Mouse (Mus musculus) neural tube, embryonic 12.5 days (tissue): ENCODE data around the gene Hip1r. TPM values are rescaled to one million over a fixed set of nuclear protein-coding genes. Genes with fewer than 3 reads are reported as not detected.
"Not testable (repeated sequence)": the region's sequence is repeated elsewhere in the genome, so short reads cannot be mapped to it uniquely, and the experiment has no call there.

ENCODE experiments used
- ATAC-seq: fragments of 200-750 bp; cut with Nextera tagmentation; 2 replicates; pipeline ENCODE4 v1.8.0; 2017; ENCODE audit warnings: low read depth, mild to moderate bottlenecking, moderate TSS enrichment, moderate library complexity; ENCODE audit not compliant: low FRiP score
- H3K27ac ChIP-seq: fragments of 300-500 bp; sonication (generic); 2 replicates; pipeline ENCODE4 v1.5.1; 2016
- H3K27me3 ChIP-seq: fragments of 300-500 bp; sonication (generic); replicated peaks from 2 replicates; pipeline ENCODE4 v1.6.1; 2016; ENCODE audit warnings: mild to moderate bottlenecking
- H3K36me3 ChIP-seq: fragments of 300-500 bp; sonication (generic); 2 replicates; pipeline ENCODE4 v1.6.1; 2016; ENCODE audit warnings: mild to moderate bottlenecking
- H3K4me1 ChIP-seq: fragments of 300-500 bp; sonication (generic); 2 replicates; pipeline ENCODE4 v1.6.1; 2016
- H3K4me2 ChIP-seq: fragments of 300-500 bp; sonication (generic); replicated peaks from 2 replicates; pipeline ENCODE4 v1.6.1; 2016; ENCODE audit warnings: mild to moderate bottlenecking
- H3K4me3 ChIP-seq: fragments of 300-500 bp; sonication (generic); 2 replicates; pipeline ENCODE4 v1.5.1; 2016
- H3K9ac ChIP-seq: fragments of 300-500 bp; sonication (generic); 2 replicates; pipeline ENCODE4 v1.6.1; 2016; ENCODE audit warnings: mild to moderate bottlenecking
- H3K9me3 ChIP-seq: fragments of 300-500 bp; sonication (generic); 2 replicates; pipeline ENCODE4 v1.6.1; 2016; ENCODE audit warnings: mild to moderate bottlenecking
- WGBS: fragments of 180-500 bp; shearing (Covaris S2); methylation state at CpG from one replicate; pipeline ENCODE4 v1.1.7; 2016; 5-methylcytosine and 5-hydroxymethylcytosine counted together
- microRNA-seq: library from miRNA; unstranded; fragments of <30 nt; microRNA quantifications from one replicate; pipeline ENCODE4, GENCODE M21; 2017
- polyA plus RNA-seq: library from polyadenylated mRNA; unstranded; fragments of >200 nt; fragmentation: Nextera tagmentation; extraction: Ambion mirVana; gene quantifications from 2 replicates; pipeline ENCODE4 v1.2.1, GENCODE M21; 2016

Gene Hip1r
- polyA plus RNA-seq, 1 experiment from 2014 or later, result 12.6 TPM

DNA sequence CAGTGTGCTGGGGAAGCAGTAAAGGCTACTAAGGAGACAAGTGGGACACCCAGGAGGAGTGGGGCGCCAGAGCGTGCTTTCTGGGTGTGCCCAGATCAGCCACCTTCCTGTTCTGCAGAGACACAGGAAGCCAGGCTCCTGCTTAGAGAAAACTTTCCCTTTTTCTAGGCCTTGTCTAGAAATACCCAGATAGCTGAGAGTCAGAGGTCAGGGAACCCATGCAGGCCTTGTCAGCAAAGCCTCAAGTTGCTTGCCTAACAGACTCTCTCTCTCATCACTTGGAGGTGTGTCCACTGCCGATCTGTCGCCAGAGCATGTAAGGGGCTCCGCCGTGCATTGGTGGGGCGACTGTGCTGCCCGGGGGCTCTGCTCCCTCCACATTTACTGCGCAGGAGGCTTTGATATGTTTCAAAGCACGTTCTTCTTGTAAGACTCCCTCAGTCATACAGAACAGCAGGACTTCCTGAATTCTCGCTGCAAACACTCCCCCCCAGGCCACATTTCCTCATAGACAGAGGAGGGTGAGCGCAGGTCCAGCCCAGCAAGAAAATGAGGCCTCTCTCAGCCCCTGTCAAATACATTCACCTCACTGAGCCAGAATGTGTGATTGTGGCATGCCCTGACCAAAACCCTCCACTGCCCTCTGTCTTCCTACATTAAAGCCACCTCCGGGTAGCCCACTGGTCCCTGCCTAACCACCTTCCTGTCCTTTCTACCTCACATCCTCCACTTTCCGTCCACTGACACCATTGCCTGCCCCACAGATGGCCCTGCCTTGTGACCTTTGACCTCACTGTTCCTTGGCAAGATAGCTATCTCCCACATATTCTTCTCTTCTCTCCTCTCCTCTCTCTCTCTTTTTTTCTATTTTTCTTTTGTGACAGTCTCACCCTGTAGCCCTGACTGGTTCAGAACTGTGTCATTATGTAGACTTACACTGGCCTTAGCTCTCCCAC, 76.9 kb downstream of the Hip1r start:
- Histone ChIP-seq H3K4me1 (peaks cover 19% of the 10 kb centered on the region), H3K36me3 (no peaks in the 10 kb centered on the region), H3K9ac (no peak overlapping the region), H3K9me3 (no peaks in the 10 kb centered on the region), H3K27ac (no peak overlapping the region), H3K4me2 (no peak overlapping the region), H3K27me3 (no peaks in the 10 kb centered on the region), H3K4me3 (no peak overlapping the region)
- ATAC-seq, result no peak
- WGBS, result 65% methylated on average over 14 of the region's 14 CpGs

DNA sequence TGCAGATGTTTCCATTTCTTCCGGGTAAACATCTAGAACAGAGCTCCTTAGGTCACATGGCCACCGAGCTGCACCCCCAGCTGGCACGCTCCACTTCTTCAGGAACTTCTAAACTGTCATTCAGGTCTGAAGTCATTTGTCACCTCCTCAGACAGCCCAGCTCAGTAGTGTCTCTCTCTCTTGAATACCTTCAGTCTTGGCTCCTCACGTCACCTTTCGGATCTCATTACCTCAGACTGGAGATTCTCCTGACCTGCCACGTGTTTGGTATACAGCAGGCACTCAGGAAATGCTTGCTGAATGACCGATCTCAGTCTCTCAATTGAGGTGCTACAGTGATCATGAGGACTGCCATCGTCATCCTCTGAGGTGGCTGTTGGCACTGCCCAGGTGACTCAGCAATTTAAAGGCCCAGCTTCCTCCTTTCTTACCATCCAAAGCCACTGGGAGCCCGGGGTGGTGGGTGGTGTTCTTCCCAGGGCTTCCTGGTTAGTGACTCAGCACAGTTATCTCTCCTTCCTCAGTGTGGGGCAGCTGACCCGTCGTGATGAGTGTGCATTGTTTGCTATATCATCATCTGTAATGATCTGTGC, 78.6 kb downstream of the Hip1r start:
- Histone ChIP-seq H3K4me2 (no peak overlapping the region), H3K36me3 (no peaks in the 10 kb centered on the region), H3K4me1 (peaks cover 15% of the 10 kb centered on the region; the same call in 1 of the 2 replicates), H3K27me3 (no peaks in the 10 kb centered on the region), H3K9me3 (no peaks in the 10 kb centered on the region; the same call in 1 of the 2 replicates), H3K27ac (no peak overlapping the region), H3K9ac (no peak overlapping the region), H3K4me3 (no peak overlapping the region)
- WGBS, result 84% methylated on average over 11 of the region's 11 CpGs
- no peak for ATAC-seq

GRCm38 (mm10) chr5:124052641-124053040, 79.2 kb downstream of the Hip1r start:
- peaks cover 12% of the 10 kb centered on the region; the same call in 1 of the 2 replicates for H3K4me1 ChIP-seq
- not testable (repeated sequence) for H3K27ac ChIP-seq, H3K36me3 ChIP-seq, H3K4me3 ChIP-seq, H3K9me3 ChIP-seq, H3K27me3 ChIP-seq, H3K9ac ChIP-seq, H3K4me2 ChIP-seq, ATAC-seq
- 92% methylated on average over 7 of the region's 7 CpGs for WGBS

Small RNA genes within 50 kb of the gene (microRNA-seq; reads per million reads assigned to microRNA genes)
- not detected for gene Mir7032

Other genes with a start within 250 kb of the Hip1r start
- 160 and 170 TPM in 2 replicates for gene Rsrc2, start 224.2 kb upstream of the Hip1r start, polyA plus RNA-seq
- 25.3 and 26.2 TPM in 2 replicates for gene Kntc1, start 223.9 kb upstream of the Hip1r start, polyA plus RNA-seq
- gene Hcar2, start 108.1 kb upstream of the Hip1r start, polyA plus RNA-seq, result not detected in 2 replicates
- not detected in 2 replicates for gene Hcar1, start 93.6 kb upstream of the Hip1r start, polyA plus RNA-seq
- 149 and 159 TPM in 2 replicates for gene Denr, start 66.5 kb upstream of the Hip1r start, polyA plus RNA-seq
- 2.4 and 3.4 TPM in 2 replicates for gene Gm43518, start 46.2 kb upstream of the Hip1r start, polyA plus RNA-seq
- 5.9 and 7.9 TPM in 2 replicates for gene Ccdc62, start 42.9 kb upstream of the Hip1r start, polyA plus RNA-seq
- 70.9 and 71.2 TPM in 2 replicates for gene Vps37b, start 58.6 kb downstream of the Hip1r start, polyA plus RNA-seq
- gene Abcb9, start 122.2 kb downstream of the Hip1r start, polyA plus RNA-seq, result 4.1 and 4.7 TPM in 2 replicates
- 28.1 and 28.8 TPM in 2 replicates for gene Ogfod2, start 138.7 kb downstream of the Hip1r start, polyA plus RNA-seq
- gene Arl6ip4, start 142.5 kb downstream of the Hip1r start, polyA plus RNA-seq, result 93.1 and 98.9 TPM in 2 replicates